Mouse (Mus musculus): ENCODE results near the gene Lmo2.
A peak's percentile ranks its signal among the peaks of the same experiment; 100 is the strongest.

Lmo2 gene

DNA sequence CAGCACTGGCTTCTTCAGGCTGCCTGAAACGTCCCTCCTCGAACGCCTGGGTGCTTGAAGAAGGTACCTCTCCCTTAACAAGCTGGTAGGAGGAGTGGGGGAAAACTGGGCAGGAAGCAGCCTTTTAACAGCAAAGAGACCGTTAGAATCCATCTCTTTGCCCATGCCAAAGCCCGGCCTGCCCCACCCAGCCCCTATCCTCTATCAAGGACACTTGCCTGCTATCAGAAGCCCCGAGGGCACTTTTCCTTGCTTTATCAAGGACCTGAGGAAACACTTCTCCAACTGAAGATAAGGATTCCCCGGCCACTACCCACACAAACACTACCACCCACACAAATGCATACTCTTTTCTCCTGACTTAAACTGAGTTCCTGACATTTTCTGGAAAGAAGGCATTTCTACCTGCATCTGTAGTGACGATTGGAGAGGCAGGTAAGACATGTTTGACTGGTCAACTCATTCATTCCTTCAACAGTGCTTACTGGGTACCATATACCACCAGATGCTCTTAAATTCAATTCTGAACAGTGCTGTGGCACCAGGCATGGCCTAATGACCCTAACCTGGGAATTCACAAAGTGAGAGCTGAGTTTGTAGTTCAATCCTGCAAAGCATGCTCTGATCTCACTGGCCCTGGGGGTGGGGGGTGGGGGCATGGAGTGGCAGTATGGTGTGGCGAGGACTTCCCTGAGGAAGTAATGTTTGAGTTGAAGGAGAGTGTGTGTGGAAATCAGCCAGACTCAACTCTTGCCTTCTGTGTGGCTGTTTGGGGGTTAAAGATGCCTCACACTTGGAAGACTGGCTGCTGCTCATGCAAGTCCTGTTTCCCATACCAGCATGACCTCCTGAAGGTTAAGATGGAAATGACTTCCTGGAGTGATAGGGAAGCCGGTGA is at the start of gene Lmo2:
Gene Lmo2 (plus strand): TSS at position 338 of the 898 bp plus-strand sequence.
- no peak for DNase-seq

DNA sequence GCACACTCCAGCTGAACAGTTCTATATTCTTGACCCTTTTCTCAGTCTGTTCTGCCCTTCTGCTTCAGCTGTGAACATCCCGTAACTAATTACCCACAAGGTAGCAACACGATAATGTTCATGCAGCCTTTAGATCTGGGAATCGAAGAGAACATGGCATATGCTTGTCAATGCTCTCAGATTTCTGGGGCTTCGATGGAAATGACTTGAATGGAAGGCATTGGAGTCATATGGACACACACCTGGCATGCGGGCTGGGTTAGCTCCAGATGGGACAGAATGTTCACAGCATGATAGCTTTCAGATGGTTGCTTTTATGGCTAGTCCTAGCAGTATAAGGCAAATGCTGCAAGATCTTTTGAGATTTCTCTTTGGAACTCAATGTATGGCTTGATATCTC is 47.2 kb upstream of the Lmo2 start:
- DNase-seq = no peak

DNA sequence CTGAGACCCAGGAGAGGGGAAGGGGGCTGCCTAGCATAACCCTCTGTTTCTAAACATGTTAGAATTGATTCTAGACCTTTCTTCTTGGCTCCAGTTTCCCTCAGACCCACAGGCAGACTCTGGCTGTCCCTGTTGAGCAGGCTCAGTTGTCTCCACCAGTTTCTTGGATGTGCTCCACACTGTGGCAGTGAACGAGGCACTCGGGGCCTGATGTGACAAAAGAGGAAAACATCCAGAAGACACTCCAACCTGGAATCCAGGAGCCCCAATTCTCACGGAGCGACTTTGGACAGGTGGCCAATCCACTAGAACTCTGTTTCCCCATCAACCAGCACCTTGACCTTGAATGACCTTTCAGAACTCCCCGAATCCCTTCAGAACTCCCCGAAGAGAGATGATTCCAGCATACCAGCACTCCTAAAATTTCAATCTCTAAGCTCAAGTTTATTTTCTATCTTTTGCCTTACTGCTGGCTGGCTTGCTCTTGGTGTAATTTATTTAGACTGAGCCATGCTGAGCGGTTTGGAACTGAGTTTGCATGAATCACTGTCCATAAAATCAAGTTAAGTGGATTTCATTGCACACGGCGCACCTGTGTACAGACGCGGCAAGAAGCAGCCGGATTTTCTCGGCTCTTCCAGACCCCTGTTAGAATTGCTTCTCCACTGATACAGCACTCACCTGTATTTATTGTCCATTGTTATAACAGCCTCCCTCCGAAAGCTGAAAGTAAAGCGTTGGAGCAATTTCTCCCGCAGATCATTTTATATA is 45.1 kb upstream of the Lmo2 start:
- no peak for DNase-seq

DNA sequence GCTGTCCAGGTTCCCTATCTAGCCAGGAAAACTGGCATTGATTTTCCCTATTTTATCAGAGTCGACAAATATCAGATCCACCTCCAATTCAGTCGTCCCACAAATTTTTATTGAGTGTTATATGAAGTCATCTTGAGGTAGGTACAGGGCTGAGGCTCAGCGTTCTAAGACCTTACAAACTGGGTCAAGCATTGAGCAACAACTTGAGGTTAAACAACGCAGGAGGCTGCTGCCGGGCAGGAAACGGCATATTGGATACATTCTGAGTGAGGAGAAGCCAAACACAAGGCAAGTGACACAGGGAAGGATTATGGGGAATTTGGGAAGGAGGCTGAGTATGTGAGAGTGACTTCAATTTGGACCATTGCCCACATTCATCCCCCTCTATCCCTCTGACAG is 44.5 kb upstream of the Lmo2 start:
- no peak for DNase-seq

DNA sequence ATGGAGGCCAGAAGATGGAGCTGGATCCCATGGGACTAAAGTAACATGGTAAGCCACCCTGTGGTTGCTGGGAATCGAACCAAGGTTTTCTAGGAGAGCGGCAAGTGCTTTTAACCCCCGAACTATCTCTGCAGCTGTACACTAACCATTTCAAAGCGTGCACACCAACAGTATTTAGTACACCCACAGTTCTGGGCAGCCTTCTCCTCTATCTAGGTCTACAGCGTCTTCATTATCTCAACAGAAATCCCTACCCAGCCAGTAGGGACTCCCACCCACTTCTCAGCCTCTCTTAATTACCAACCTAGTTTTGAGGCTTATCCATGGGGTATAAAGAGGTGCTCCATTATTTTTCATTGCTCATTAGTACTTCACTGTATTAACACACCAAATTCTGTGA is 41.7 kb upstream of the Lmo2 start:
- DNase-seq = no peak

DNA sequence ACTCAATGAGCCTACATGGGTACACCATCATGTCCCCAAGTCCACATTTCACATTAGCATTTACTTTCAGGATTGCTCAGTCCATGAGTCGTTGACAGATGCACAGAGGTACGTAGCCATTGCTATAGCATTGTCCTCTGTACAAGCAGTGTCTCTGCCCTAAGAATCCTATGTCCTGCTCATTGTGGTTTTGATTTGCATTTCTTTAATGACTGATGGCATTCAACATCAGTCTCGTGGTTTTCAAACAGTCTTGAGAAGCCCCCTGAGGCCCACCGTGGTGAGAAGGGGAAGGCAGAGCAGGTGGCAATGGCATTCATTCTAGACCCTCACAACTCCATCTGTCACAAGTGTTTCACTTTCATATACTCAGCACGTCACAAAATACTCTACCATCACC is 40.4 kb upstream of the Lmo2 start:
- no peak for DNase-seq

DNA sequence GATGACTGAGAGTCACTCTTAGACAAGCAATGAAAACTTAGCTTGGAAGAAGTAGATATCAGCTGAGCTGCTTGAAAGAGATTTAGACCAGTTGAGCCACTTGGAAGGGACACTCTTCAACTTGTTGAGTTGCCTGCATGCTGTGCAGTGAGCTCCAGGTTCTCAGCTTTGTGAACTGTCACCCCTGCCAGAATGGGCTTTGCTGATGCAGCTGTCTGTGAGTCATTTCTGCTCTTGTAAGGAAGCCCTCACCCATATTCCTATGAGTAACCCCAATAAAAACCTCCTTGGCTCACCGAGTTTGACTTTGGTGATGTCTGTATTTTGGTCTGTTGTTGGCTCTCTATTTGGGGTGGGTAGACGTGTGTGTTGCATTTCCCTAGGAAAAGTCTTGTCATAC is 39.4 kb upstream of the Lmo2 start:
- no peak for DNase-seq

DNA sequence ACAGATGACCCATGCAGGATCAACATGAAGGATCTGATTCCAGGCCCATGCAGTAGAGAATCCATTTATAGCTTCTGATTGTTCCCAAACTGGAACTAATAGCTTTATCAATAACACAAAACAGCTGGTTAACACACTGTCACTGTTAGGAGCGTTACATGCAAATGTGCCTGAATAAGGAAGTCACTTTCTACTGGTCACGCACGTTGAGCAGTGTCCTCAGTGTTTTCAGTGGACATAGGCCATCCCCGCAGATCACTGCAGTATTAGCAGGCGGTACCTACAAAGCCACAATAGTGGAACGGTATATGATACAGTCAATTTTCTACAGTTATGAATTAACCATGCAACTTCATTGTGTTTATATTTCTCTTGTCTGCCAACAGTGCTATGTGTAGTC is 38.3 kb upstream of the Lmo2 start:
- no peak for DNase-seq

DNA sequence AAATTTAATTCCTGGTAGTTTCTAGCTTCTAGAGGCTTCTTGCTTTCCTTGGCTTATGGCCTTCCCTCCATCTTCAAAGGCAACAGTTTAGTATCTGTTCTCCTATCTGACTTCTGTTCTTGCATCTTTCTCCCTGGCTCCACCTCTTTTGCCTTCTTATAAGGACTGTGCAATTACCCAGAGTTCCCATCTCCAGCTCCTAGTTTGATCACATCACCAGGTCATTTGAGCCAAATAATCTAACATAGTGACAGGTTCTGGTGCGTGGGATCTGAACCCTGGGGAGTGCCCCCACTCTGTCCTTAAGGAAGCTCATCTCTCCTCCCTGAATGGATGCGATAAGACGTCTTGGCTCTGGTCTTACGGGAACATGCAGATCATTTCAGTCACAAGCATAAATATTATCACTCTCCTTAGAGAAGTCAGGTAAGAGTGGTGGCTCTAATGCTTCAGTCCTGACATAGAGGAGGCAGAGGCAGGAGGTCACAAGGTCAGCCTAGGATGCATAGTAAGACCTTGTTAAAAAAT is 31.1 kb upstream of the Lmo2 start:
- DNase-seq = no peak

DNA sequence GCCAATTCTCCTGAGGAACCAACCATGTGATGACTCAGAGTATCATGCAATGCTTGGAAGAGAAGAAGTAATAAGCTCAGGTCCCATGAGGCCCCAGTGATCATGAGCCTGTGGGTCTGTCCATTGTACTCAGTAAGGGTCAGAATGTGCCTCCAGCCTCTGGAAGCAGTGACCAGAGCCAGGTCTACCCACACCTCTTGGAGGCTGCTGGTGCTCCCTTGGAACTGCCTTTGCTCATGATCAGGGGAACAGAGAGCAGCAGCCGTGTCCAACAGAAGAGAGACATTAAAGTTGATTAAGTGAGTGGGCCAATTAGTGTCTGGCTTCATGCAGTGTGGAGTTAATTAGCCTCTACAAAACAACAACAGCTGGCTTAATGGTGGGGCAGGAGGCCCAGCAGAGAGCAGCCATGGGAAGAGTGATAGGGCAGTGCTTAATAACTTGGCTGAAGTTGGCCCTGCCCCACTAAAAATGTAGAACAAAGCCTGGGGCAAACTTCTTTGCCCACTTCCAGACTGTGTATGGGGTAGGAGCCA is 30.1 kb upstream of the Lmo2 start:
- DNase-seq = peak; percentile 70

DNA sequence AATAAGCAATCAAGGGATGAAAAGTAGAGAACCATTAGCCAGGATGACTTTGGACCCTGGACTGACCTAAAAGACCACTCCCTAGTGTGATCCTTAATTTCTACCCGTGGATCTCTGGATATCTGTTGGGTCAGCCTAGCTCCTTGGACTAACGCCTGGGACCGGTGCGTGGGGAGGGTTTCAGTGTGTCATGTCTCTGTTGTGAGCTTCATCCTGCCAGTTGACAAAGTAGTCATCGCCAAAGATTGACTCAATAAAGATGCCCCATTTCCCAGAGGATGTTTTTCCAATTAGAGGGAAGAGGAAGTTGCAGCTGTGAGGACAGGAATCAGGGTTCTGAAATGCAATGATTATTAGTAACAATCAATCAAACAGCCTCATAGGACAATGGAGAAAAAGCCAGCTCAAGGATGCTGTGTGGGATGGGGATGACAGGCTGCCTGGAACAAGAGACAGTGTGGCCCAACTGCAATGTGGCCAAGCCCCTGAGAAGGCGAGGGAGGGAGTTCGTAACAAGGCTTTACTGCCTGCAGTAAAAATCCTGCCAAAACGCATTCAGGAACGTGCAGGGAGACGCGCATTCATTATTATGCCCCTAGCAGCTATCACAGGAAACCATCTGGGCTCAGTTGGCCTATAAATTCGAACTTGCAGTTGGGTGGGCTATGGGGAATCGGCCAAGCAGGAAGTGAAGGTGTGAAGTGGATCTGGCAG is 27.3 kb upstream of the Lmo2 start:
- DNase-seq = peak; percentile 42

DNA sequence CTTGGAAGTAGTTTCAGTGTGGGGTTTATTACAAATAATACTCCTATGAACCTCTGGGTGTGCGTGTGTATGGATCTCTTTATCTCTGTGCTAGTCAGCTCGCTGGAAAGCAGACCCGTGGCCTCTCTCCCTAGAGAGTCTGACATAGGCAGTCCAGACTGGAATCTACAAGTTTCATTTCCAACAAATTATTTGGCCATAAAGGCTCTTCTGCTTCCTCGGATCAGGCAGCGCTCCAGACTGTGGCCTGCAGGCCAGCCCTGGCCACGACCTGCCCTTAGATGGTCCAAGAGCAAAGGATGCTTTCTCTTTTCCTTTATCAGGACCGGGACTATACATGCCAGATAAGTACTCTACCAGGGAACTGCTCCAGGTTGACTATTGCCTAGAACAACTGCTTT is 26.3 kb upstream of the Lmo2 start:
- no peak for DNase-seq

DNA sequence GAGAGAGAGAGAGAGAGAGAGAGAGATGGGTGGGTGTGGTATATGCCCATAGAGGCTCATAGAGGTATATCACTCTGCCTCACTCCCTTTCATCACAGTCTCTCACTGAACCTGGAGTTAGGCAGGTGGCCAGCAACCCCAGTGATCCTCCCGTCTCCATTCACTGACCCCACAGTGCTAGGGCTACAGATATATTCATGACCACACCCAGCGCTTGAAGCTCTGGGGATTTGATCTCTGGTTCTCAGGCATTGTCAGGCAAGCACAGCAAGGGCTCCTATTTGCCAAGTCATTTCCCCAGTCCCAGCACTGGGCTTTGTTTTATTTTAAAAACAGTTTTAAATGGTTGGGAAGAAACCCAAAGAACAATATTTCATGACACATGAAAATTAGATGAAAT is 25.8 kb upstream of the Lmo2 start:
- DNase-seq = no peak

DNA sequence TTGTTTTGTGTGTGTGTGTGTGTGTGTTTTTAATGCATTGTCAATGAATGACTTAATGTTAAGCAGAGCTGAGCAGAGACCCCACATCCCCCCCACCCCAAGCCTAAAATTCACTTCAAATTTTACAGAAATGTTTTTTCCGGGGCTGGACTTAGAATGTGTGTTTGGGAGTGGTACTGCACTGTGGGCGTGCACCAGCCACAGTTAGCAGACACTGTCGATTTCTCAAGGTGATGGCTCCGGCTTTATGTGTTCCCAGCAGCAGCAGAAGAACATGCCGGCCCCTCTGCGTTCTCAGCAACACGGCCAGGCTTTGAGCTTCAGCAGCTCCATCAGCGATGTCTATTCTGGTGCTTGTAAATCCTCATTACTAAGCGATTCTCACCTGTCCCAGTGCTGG is 25.3 kb upstream of the Lmo2 start:
- no peak for DNase-seq

DNA sequence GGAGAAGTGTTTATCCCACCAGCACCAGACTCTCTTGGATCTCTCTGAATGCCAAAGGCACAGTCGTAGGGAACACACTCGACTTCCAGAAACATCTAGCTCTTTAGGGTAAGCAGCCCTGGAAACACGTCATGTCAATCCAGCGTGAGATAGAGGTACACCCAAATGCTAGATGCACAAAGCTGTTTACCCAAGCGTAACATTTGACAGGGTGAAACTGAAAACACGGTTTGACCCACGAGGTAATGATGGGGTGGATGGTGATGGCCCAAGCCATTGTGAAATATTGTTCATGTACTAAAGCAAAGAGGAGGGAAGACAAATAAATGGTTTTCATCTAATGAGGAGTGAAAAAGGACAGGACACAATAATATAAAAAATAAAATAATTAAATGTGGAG is 23.5 kb upstream of the Lmo2 start:
- DNase-seq = peak; percentile 38

DNA sequence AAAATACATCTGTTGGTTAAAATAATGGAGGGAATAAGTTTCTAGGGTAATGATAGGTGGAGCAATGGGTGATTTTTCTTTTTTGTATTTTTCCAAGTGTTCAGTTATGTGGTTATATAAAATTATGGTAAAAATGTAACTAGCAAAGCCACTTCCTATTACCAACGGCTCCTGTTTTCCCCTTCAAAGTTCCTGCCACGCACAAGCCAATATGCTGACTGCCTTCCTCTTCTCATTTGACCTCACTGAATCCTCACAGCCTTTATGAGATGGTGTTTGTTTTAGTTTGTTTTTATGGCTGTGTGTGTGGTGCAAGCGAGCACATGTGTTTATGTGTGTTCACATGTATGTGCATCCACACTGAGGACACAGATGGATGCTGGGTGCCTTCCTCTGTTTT is 23.1 kb upstream of the Lmo2 start:
- DNase-seq = no peak

DNA sequence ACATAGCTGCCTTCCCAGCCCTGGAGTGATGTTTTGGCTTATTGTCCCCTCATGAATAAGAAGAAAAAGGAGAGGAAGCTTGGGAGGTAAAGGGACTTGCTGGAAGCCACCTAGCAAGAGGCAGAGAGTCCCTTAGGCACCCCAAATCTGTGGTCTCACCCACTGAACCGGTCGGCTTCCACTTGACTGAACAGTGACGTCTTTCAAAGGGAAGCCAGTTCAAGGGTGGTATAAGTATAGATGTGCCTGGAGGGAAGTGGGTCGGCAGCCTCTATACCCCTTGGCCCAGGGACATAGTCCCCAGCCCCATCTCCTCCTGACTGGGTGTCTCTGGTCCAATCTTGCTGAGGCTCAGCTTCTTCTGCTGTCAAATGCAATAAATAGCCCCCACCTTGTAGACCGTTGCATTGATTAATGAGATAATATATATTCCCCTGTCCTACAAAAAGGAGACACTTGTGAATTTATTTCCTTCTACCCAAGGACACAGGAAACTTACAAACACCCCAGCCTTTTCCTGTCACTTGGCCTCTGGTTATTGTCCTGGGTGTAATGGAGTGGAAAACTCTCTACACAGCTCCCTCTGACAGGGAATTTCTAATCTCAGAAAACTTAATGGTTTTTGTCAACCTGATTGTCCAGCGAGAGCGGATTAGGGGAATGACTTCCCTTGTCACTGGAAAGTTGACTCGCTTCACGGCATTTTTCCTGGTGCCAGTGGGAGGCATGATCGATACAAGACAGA is 21.9 kb upstream of the Lmo2 start:
- no peak for DNase-seq

DNA sequence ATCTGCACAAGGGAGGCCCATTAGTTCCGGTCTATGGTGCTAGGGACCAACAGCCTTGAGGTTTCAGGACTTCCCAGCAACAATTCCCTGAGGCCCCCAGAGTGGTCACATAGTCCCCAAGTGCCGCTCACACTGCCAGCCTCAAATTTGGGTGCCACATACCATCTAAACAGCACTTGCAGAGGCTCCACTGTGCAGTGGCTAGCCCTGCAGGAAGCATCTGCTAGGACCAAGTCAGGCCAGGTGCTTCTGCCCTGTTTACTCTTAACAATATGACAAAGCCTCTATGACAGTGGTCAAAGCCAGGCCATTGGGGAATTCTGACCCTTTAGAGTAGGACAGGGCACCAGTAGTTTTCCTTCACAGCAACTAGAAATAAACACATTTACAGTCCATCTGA is 21.1 kb upstream of the Lmo2 start:
- DNase-seq = no peak

DNA sequence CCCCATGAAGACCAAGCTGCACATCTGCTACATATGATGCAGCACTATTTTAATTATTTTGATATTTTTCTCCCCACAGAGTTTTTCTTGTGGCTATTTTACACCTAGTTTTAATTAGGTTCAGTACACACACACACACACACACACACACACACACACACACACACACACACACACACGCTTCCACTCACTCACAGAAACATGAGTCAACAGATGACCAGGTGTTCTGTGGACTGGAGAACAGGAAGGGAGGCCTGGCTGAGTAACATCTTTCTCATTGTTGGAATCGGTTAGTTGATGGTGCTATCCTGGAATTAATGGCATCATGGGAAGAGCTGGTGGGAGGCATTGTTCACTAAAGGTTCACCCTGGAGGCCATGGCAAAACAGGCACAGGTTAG is 20.1 kb upstream of the Lmo2 start:
- DNase-seq = no peak

DNA sequence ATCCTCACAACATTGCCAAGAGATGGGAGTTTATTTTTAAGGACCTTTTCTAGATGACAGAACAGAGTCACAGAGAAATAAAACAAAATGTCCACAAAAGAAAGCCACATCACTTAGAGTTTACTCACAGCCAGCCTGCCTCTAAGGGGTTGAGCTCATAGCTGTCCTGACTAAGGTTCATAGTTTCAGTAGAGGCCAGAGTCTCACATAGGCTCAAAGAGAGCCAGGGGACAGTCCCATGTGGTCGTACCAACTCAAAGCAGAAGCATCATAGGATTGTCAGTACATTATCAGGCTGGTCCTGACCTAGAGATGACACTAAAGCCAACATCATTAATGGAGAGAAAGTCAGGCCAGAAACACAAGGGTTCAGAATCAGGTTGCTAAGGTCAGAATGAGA is 19.2 kb upstream of the Lmo2 start:
- no peak for DNase-seq

DNA sequence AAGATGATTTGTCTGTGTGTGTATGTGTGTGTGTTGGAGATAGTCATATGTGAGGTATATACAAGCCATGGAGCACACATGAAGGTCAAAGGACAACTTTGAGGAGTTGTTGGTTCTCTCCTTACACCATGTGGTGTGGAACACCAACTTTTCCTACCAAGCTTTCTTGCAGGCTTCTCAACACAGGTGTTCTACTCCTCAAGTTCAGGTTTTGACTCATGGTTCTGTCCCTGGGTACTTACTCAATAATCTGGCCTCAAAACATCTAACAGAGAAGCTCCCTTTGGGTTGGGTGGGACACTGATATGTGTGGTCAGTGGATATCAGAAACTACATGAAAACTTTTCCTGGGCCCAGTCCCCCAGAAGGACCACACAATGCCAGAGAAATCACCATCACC is 18.8 kb upstream of the Lmo2 start:
- DNase-seq = no peak

DNA sequence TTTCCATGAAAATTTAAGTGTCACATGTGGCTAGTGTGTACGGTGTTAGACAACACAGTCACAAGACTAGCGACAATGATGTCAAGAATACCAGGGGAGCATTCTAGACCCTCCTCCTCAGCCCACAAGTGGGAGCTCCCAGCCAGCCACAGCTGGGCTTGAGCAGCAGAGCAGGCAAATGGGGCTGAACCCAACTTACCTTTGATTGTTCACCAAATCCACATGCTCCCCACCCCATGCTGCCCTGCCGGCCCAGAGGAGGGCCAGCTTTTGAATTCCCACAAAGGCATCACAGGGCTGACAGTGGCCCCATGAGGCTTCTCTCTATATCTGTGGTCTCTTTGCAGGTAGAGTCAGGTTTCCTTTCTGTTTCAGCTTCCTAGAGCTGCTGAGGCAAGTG is 16.7 kb upstream of the Lmo2 start:
- no peak for DNase-seq
